Mouse (Mus musculus): ENCODE results near the gene Hyls1.

GRCm38 (mm10) chr9:35533266-35533665 is 36.9 kb downstream of the Hyls1 start:
- TF ChIP-seq POLR2A (IDR thresholded peaks at IDR 0.05; ENCODE audit: low read depth, low read length): no peak
- no peak for TF ChIP-seq CTCF (conservative IDR thresholded peaks at IDR 0.05 in 1 of 2, IDR thresholded peaks at IDR 0.05 in 1 of 2; ENCODE audit: low read depth in 2 of 2, low read length in 2 of 2)
- no peak for TF ChIP-seq USF1 (IDR thresholded peaks at IDR 0.05; ENCODE audit: low read depth, low read length)
- TF ChIP-seq ZC3H11A (IDR thresholded peaks at IDR 0.05; ENCODE audit: low read depth, low read length): no peak
- TF ChIP-seq POLR2AphosphoS2 (IDR thresholded peaks at IDR 0.05; ENCODE audit: low read depth, low read length): no peak
- TF ChIP-seq E2F4 (IDR thresholded peaks at IDR 0.05; ENCODE audit: insufficient replicate concordance, low read depth, low read length): no peak
- TF ChIP-seq EP300 (IDR thresholded peaks at IDR 0.05; ENCODE audit: low read length): no peak
- TF ChIP-seq PAX5 (IDR thresholded peaks at IDR 0.05; ENCODE audit: low read length): no peak
- no peak for TF ChIP-seq MAZ (IDR thresholded peaks at IDR 0.05; ENCODE audit: low read depth, low read length)
